Mouse (Mus musculus): Measurements from ENCODE around the gene Slc45a1. TPM values are rescaled to one million over a fixed set of nuclear protein-coding genes. Genes with fewer than 3 reads are reported as not detected.

Gene Slc45a1
- polyA plus RNA-seq, 1 experiment from 2014 or later: 0.63 TPM

DNA sequence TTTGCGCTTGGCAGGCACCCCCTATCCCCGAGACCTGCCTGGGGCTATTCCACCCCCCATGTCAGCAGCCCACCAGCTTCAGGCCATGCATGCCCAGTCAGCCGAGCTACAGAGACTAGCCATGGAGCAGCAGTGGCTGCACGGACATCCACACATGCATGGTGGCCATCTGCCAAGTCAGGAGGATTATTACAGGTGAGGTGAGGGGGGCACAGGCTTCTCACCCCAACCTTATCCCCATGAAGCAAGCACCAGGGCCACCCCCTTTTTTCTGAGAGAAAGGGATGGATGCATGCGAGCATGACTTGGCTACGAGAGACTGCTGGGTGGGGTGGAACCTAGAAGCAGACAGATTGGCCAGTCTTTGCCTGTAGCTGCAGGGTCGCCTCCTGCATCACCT lies 33.0 kb downstream of the Slc45a1 start:
- WGBS: 76% methylated on average over 7 of the region's 7 CpGs
- H3K4me1 ChIP-seq (replicated peaks; ENCODE audit: control insufficient read depth, insufficient read depth): no peaks in the 10 kb centered on the region
- no peak overlapping the region for H3K4me3 ChIP-seq (ENCODE audit: low read depth, low read length)
- H3K27ac ChIP-seq (replicated peaks): no peak overlapping the region
- H3K4me2 ChIP-seq (replicated peaks; ENCODE audit: low read depth): no peak overlapping the region
- ATAC-seq (ENCODE audit: low FRiP score, low TSS enrichment): no peak
- TF ChIP-seq EP300 (optimal IDR thresholded peaks at IDR 0.05) (no peak), CTCF (IDR thresholded peaks at IDR 0.05; ENCODE audit: low read depth) (no peak)
- H3K36me3 ChIP-seq (ENCODE audit: control insufficient read depth, insufficient read depth, low read length): peaks cover 45% of the 10 kb centered on the region
- H3K27me3 ChIP-seq (ENCODE audit: control insufficient read depth, insufficient read depth, low read length): no peaks in the 10 kb centered on the region
- no peaks in the 10 kb centered on the region for H3K9me3 ChIP-seq (ENCODE audit: control insufficient read depth, low read length)
- DNase-seq (ENCODE audit: low spot score): no peak
- no peak overlapping the region for H3K9ac ChIP-seq (ENCODE audit: low read length)

DNA sequence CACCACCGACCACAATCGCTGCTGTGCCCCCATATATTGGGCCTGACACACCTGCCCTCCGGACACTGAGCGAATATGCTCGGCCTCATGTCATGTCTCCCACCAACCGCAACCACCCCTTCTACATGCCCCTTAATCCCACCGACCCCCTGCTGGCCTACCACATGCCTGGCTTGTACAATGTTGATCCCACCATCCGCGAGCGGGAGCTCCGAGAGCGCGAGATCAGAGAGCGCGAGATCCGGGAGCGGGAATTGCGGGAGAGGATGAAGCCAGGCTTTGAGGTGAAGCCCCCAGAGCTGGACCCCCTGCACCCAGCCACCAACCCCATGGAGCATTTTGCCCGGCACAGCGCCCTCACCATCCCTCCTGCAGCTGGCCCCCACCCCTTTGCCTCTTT lies 35.1 kb downstream of the Slc45a1 start:
- H3K4me1 ChIP-seq (replicated peaks; ENCODE audit: control insufficient read depth, insufficient read depth): no peaks in the 10 kb centered on the region
- H3K4me3 ChIP-seq (ENCODE audit: low read depth, low read length): no peak overlapping the region
- DNase-seq (ENCODE audit: low spot score): no peak
- WGBS: 96% methylated on average over 20 of the region's 20 CpGs
- peaks cover 58% of the 10 kb centered on the region for H3K36me3 ChIP-seq (ENCODE audit: control insufficient read depth, insufficient read depth, low read length)
- H3K9ac ChIP-seq (ENCODE audit: low read length): no peak overlapping the region
- H3K4me2 ChIP-seq (replicated peaks; ENCODE audit: low read depth): no peak overlapping the region
- TF ChIP-seq CTCF (IDR thresholded peaks at IDR 0.05; ENCODE audit: low read depth) (no peak), EP300 (optimal IDR thresholded peaks at IDR 0.05) (no peak)
- H3K27ac ChIP-seq (replicated peaks): no peak overlapping the region
- no peaks in the 10 kb centered on the region for H3K9me3 ChIP-seq (ENCODE audit: control insufficient read depth, low read length)
- H3K27me3 ChIP-seq (ENCODE audit: control insufficient read depth, insufficient read depth, low read length): no peaks in the 10 kb centered on the region
- ATAC-seq (ENCODE audit: low FRiP score, low TSS enrichment): no peak

DNA sequence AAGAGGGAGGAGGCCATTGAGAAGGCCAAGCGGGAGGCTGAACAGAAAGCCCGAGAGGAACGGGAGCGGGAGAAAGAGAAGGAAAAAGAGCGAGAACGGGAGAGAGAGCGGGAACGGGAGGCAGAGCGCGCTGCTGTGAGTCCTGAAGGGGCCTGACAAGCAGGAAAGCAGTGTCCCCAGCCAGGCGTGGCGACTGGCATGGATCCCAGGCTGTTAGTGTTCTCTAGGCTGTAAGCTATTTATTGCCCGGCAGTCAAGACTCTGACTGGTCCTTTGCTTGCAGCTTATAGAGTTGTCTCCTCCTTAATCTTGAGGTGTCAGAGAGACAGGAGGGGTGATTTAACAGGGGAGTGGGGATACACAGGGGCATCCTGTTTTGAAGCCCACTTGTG lies 35.9 kb downstream of the Slc45a1 start:
- no peak for TF ChIP-seq CTCF (IDR thresholded peaks at IDR 0.05; ENCODE audit: low read depth)
- TF ChIP-seq EP300 (optimal IDR thresholded peaks at IDR 0.05): no peak

DNA sequence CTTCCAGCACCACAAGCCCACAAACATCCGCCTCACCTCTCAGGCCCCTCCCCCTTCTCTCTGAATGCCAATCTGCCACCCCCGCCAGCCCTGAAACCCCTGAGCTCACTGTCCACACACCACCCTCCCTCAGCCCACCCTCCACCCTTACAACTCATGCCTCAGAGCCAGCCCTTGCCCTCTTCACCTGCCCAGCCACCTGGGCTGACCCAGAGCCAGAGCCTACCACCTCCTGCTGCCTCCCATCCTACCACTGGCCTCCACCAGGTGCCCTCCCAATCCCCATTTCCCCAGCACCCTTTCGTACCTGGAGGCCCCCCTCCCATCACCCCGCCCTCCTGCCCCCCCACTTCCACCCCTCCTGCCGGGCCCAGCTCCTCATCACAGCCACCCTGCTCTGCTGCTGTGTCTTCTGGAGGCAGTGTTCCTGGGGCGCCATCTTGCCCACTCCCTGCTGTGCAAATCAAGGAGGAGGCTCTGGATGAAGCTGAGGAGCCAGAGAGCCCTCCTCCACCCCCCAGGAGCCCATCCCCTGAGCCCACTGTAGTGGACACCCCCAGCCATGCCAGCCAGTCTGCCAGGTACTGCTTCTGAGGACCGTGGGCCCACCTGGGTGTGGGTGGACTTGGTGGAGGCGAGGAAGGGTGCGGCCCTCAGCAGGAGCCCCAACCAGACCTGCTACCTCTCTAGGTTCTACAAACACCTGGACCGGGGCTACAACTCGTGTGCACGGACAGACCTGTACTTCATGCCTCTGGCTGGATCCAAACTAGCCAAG lies 36.5 kb downstream of the Slc45a1 start:
- H3K9me3 ChIP-seq (ENCODE audit: control insufficient read depth, low read length): no peaks in the 10 kb centered on the region
- no peaks in the 10 kb centered on the region for H3K4me1 ChIP-seq (replicated peaks; ENCODE audit: control insufficient read depth, insufficient read depth)
- no peak overlapping the region for H3K4me2 ChIP-seq (replicated peaks; ENCODE audit: low read depth)
- no peak for ATAC-seq (ENCODE audit: low FRiP score, low TSS enrichment)
- WGBS: 81% methylated on average over 12 of the region's 12 CpGs
- TF ChIP-seq CTCF (IDR thresholded peaks at IDR 0.05; ENCODE audit: low read depth): no peak
- TF ChIP-seq EP300 (optimal IDR thresholded peaks at IDR 0.05): no peak
- peaks cover 61% of the 10 kb centered on the region for H3K36me3 ChIP-seq (ENCODE audit: control insufficient read depth, insufficient read depth, low read length)
- no peaks in the 10 kb centered on the region for H3K27me3 ChIP-seq (ENCODE audit: control insufficient read depth, insufficient read depth, low read length)
- H3K27ac ChIP-seq (replicated peaks): no peak overlapping the region
- no peak overlapping the region for H3K4me3 ChIP-seq (ENCODE audit: low read depth, low read length)
- no peak overlapping the region for H3K9ac ChIP-seq (ENCODE audit: low read length)
- no peak for DNase-seq (ENCODE audit: low spot score)

More for the DNA sequence above, 35.9 kb downstream of the Slc45a1 start:
- no peak overlapping the region for H3K9ac ChIP-seq (ENCODE audit: low read length)
- H3K27ac ChIP-seq (replicated peaks): no peak overlapping the region
- H3K4me3 ChIP-seq (ENCODE audit: low read depth, low read length): no peak overlapping the region
- no peak for ATAC-seq (ENCODE audit: low FRiP score, low TSS enrichment)
- no peaks in the 10 kb centered on the region for H3K9me3 ChIP-seq (ENCODE audit: control insufficient read depth, low read length)
- 75% methylated on average over 13 of the region's 13 CpGs for WGBS
- no peaks in the 10 kb centered on the region for H3K27me3 ChIP-seq (ENCODE audit: control insufficient read depth, insufficient read depth, low read length)
- H3K4me1 ChIP-seq (replicated peaks; ENCODE audit: control insufficient read depth, insufficient read depth): no peaks in the 10 kb centered on the region
- H3K4me2 ChIP-seq (replicated peaks; ENCODE audit: low read depth): no peak overlapping the region
- no peak for DNase-seq (ENCODE audit: low spot score)
- peaks cover 60% of the 10 kb centered on the region for H3K36me3 ChIP-seq (ENCODE audit: control insufficient read depth, insufficient read depth, low read length)

GRCm38 (mm10) chr4:150613715-150614114 lies 38.3 kb downstream of the Slc45a1 start:
- no peak for DNase-seq (ENCODE audit: low spot score)
- no peak for ATAC-seq (ENCODE audit: low FRiP score, low TSS enrichment)
- Histone ChIP-seq H3K4me2 (replicated peaks; ENCODE audit: low read depth) (no peak overlapping the region), H3K4me1 (replicated peaks; ENCODE audit: control insufficient read depth, insufficient read depth) (no peaks in the 10 kb centered on the region), H3K36me3 (ENCODE audit: control insufficient read depth, insufficient read depth, low read length) (peaks cover 57% of the 10 kb centered on the region), H3K9ac (ENCODE audit: low read length) (no peak overlapping the region), H3K27me3 (ENCODE audit: control insufficient read depth, insufficient read depth, low read length) (no peaks in the 10 kb centered on the region), H3K9me3 (ENCODE audit: control insufficient read depth, low read length) (no peaks in the 10 kb centered on the region), H3K27ac (replicated peaks) (no peak overlapping the region), H3K4me3 (ENCODE audit: low read depth, low read length) (no peak overlapping the region)
- WGBS: 86% methylated on average over 7 of the region's 7 CpGs
- no peak for TF ChIP-seq CTCF (IDR thresholded peaks at IDR 0.05; ENCODE audit: low read depth)
- no peak for TF ChIP-seq EP300 (optimal IDR thresholded peaks at IDR 0.05)

GRCm38 (mm10) chr4:150608670-150609069 lies 43.3 kb downstream of the Slc45a1 start:
- Histone ChIP-seq H3K4me2 (replicated peaks; ENCODE audit: low read depth) (no peak overlapping the region), H3K9ac (ENCODE audit: low read length) (no peak overlapping the region), H3K9me3 (ENCODE audit: control insufficient read depth, low read length) (no peaks in the 10 kb centered on the region), H3K27me3 (ENCODE audit: control insufficient read depth, insufficient read depth, low read length) (no peaks in the 10 kb centered on the region), H3K36me3 (ENCODE audit: control insufficient read depth, insufficient read depth, low read length) (peaks cover 23% of the 10 kb centered on the region), H3K27ac (replicated peaks) (no peak overlapping the region), H3K4me1 (replicated peaks; ENCODE audit: control insufficient read depth, insufficient read depth) (no peaks in the 10 kb centered on the region), H3K4me3 (ENCODE audit: low read depth, low read length) (no peak overlapping the region)
- TF ChIP-seq CTCF (IDR thresholded peaks at IDR 0.05; ENCODE audit: low read depth) (no peak), EP300 (optimal IDR thresholded peaks at IDR 0.05) (no peak)
- ATAC-seq (ENCODE audit: low FRiP score, low TSS enrichment) (no peak), DNase-seq (ENCODE audit: low spot score) (no peak)
- WGBS: 96% methylated on average over 3 of the region's 3 CpGs
